Mouse (Mus musculus) ovary, adult 18-20 months (tissue): ENCODE results near the gene Eddm3b.
A peak's percentile ranks its signal among the peaks of the same experiment; 100 is the strongest.

Experiments used
- DNase-seq: peaks from one replicate; pipeline ENCODE4 v3.0.0; 2022; ENCODE audit warnings: low spot score, mixed read lengths

Eddm3b gene

GRCm38 (mm10) chr14:51113916-51114560 lies at the start of gene Eddm3b:
TSS of gene Eddm3b (plus strand) at chr14:51114426.
- DNase-seq: no peak

GRCm38 (mm10) chr14:51068956-51069355 lies 45.3 kb upstream of the Eddm3b start:
- no peak for DNase-seq

GRCm38 (mm10) chr14:51069617-51070016 lies 44.6 kb upstream of the Eddm3b start:
- DNase-seq: no peak

- no peak for DNase-seq
Measured at GRCm38 (mm10) chr14:51074335-51074734, 39.9 kb upstream of the Eddm3b start, which contains the start of gene Olfr750. TSS of gene Olfr750 (minus strand) at chr14:51074435.

- no peak for DNase-seq
Measured at GRCm38 (mm10) chr14:51079180-51079579, 35.0 kb upstream of the Eddm3b start.

GRCm38 (mm10) chr14:51081035-51081434 lies 33.2 kb upstream of the Eddm3b start:
- no peak for DNase-seq

GRCm38 (mm10) chr14:51082599-51083581 lies 31.3 kb upstream of the Eddm3b start:
- DNase-seq: peak; percentile 14

- no peak for DNase-seq
Measured at GRCm38 (mm10) chr14:51083805-51084204, 30.4 kb upstream of the Eddm3b start.

- DNase-seq: no peak
Measured at GRCm38 (mm10) chr14:51085086-51085485, 29.1 kb upstream of the Eddm3b start.

- DNase-seq: no peak
Measured at GRCm38 (mm10) chr14:51085911-51086310, 28.3 kb upstream of the Eddm3b start.

GRCm38 (mm10) chr14:51087762-51088161 lies 26.5 kb upstream of the Eddm3b start:
- no peak for DNase-seq

- DNase-seq: peak; percentile 74
Measured at GRCm38 (mm10) chr14:51088166-51088969, 25.9 kb upstream of the Eddm3b start.

- peak; percentile 92 for DNase-seq
Measured at GRCm38 (mm10) chr14:51088970-51089673, 25.1 kb upstream of the Eddm3b start.

GRCm38 (mm10) chr14:51089674-51090076 lies 24.6 kb upstream of the Eddm3b start:
- no peak for DNase-seq

GRCm38 (mm10) chr14:51090077-51090781 lies 24.0 kb upstream of the Eddm3b start:
- DNase-seq: peak; percentile 60

- DNase-seq: peak; percentile 51
Measured at GRCm38 (mm10) chr14:51090921-51091900, 23.0 kb upstream of the Eddm3b start, which contains the start of the genes Rnase4 and Ang. TSS of gene Rnase4 (plus strand) at chr14:51091077. TSS of gene Ang (plus strand) at chr14:51091150.

GRCm38 (mm10) chr14:51092073-51092620 lies 22.1 kb upstream of the Eddm3b start:
- no peak for DNase-seq

GRCm38 (mm10) chr14:51093496-51093895 lies 20.7 kb upstream of the Eddm3b start:
- no peak for DNase-seq
